Mouse (Mus musculus) G1E (cell line): ENCODE data around the gene Rad54l2. TPM values are rescaled to one million over a fixed set of nuclear protein-coding genes. Genes with fewer than 3 reads are reported as not detected.

Experiments used
- ATAC-seq: 2 replicates; pipeline ENCODE4 v1.8.0; 2016; ENCODE audit warnings: mild to moderate bottlenecking; ENCODE audit not compliant: insufficient number of reproducible peaks, poor library complexity, low FRiP score, severe bottlenecking; ENCODE audit errors: extremely low read depth
- DNase-seq: peaks from one replicate; pipeline ENCODE4 v3.0.0; 2012; ENCODE audit warnings: low spot score
- H3K27me3 ChIP-seq: 2 replicates; pipeline ENCODE4 v1.6.1; 2012; ENCODE audit warnings: mild to moderate bottlenecking, low read length, inconsistent platforms; ENCODE audit not compliant: insufficient read depth
- H3K36me3 ChIP-seq: replicated peaks from 2 replicates; pipeline ENCODE3; 2012; ENCODE audit warnings: mild to moderate bottlenecking, inconsistent platforms
- H3K4me1 ChIP-seq: 2 replicates; pipeline ENCODE4 v1.6.1; 2012; ENCODE audit warnings: low read depth, low read length, inconsistent platforms, mixed read lengths; ENCODE audit not compliant: insufficient read depth
- H3K4me3 ChIP-seq: 2 replicates; pipeline ENCODE4 v1.5.1; 2012; ENCODE audit warnings: low read depth, mild to moderate bottlenecking, inconsistent platforms, low read length, moderate library complexity, mixed read lengths
- H3K9me3 ChIP-seq: replicated peaks from 2 replicates; pipeline ENCODE4 v1.6.1; 2012; ENCODE audit warnings: inconsistent platforms
- CTCF ChIP-seq: IDR thresholded peaks from 2 replicates; pipeline ENCODE4 v1.5.1; 2012; ENCODE audit warnings: low read depth, low read length, inconsistent platforms, mixed read lengths
- GATA1 ChIP-seq: IDR thresholded peaks from 2 replicates; pipeline ENCODE4 v1.6.1; 2012; ENCODE audit warnings: borderline replicate concordance, low read length, inconsistent platforms, mixed read lengths
- GATA2 ChIP-seq: IDR thresholded peaks from 2 replicates; pipeline ENCODE4 v1.6.1; 2012; ENCODE audit warnings: low read depth, low read length, inconsistent platforms, borderline replicate concordance
- POLR2AphosphoS5 ChIP-seq: IDR thresholded peaks from 2 replicates; pipeline ENCODE4 v1.6.1; 2012; ENCODE audit warnings: low read depth, low read length, inconsistent platforms; ENCODE audit not compliant: insufficient replicate concordance
- TAL1 ChIP-seq: conservative IDR thresholded peaks from 2 replicates; pipeline ENCODE4 v1.6.1; 2012; ENCODE audit warnings: low read depth, low read length, inconsistent platforms, mixed read lengths
- polyA plus RNA-seq: library from polyadenylated mRNA; stranded (reverse); fragments of >175 nt; gene quantifications from 2 replicates; pipeline ENCODE4 v1.2.3, GENCODE M21; 2012
- total RNA-seq, 2 experiments: library from RNA; stranded (forward) in 1 of 2; stranded (reverse) in 1 of 2; fragments of 200-1000 nt in 1 of 2; fragments of >200 nt in 1 of 2; fragmentation: Nextera tagmentation in 1 of 2; gene quantifications; 2 replicates each; pipeline ENCODE4 v1.2.3; 2014 to 2017

Gene Rad54l2
- total and polyA plus RNA-seq, 3 experiments, result 8.7 to 28.8 (median 13.8) TPM

DNA sequence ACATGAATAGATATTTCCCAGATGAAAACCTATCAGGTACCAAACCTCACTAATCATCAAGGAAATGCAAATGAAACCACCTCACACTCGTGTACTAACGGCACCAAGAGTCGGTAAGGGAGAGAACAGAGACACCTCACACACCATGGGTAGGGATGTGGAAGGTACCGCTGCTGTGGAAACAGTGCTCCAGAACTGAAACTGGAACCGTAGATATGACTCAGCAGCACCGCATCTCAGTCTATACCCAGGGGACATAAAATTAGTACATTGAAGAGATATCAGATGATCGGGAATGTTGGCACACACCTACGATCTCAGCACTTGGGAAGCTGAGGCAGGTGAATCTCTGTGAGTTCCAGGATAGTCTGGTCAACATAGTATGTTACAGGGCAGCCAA, 150.8 kb downstream of the Rad54l2 start:
- no peak for ATAC-seq
- Histone ChIP-seq H3K36me3 (no peaks in the 10 kb centered on the region), H3K27me3 (peaks cover 3% of the 10 kb centered on the region), H3K4me3 (no peak overlapping the region), H3K9me3 (no peaks in the 10 kb centered on the region), H3K4me1 (no peaks in the 10 kb centered on the region)
- TF ChIP-seq TAL1 (no peak), GATA2 (no peak), GATA1 (no peak), POLR2AphosphoS5 (no peak), CTCF (no peak)
- no peak for DNase-seq

Other genes with a start within 250 kb of the Rad54l2 start
- not detected in 2 replicates for gene Iqcf3, start 227.6 kb downstream of the Rad54l2 start, total RNA-seq (2014; fragmentation: Nextera tagmentation)
- not detected in 2 replicates for gene Iqcf3, start 227.6 kb downstream of the Rad54l2 start, total RNA-seq (2017)
- not detected in 2 replicates for gene Iqcf3, start 227.6 kb downstream of the Rad54l2 start, polyA plus RNA-seq
- not detected in 2 replicates for gene Iqcf4, start 218.2 kb downstream of the Rad54l2 start, total RNA-seq (2014; fragmentation: Nextera tagmentation)
- gene Iqcf4, start 218.2 kb downstream of the Rad54l2 start, total RNA-seq (2017), result not detected in 2 replicates
- not detected in 2 replicates for gene Iqcf4, start 218.2 kb downstream of the Rad54l2 start, polyA plus RNA-seq
- not detected in 2 replicates for gene Iqcf6, start 162.6 kb downstream of the Rad54l2 start, total RNA-seq (2014; fragmentation: Nextera tagmentation)
- gene Iqcf6, start 162.6 kb downstream of the Rad54l2 start, total RNA-seq (2017), result not detected in 2 replicates
- not detected in 2 replicates for gene Iqcf6, start 162.6 kb downstream of the Rad54l2 start, polyA plus RNA-seq
- gene Grm2, start 133.1 kb downstream of the Rad54l2 start, total RNA-seq (2014; fragmentation: Nextera tagmentation), result not detected in 2 replicates
- gene Grm2, start 133.1 kb downstream of the Rad54l2 start, total RNA-seq (2017), result 0.12 and 0.16 TPM in 2 replicates
- not detected in 2 replicates for gene Grm2, start 133.1 kb downstream of the Rad54l2 start, polyA plus RNA-seq
- gene Tex264, start 103.3 kb downstream of the Rad54l2 start, total RNA-seq (2014; fragmentation: Nextera tagmentation), result 39.7 and 54.5 TPM in 2 replicates
- gene Tex264, start 103.3 kb downstream of the Rad54l2 start, total RNA-seq (2017), result 52.3 and 63.6 TPM in 2 replicates
- 39.1 and 40.6 TPM in 2 replicates for gene Tex264, start 103.3 kb downstream of the Rad54l2 start, polyA plus RNA-seq
- 65.0 and 111 TPM in 2 replicates for gene Dcaf1, start 32.7 kb upstream of the Rad54l2 start, total RNA-seq (2014; fragmentation: Nextera tagmentation)
- gene Dcaf1, start 32.7 kb upstream of the Rad54l2 start, total RNA-seq (2017), result 63.4 and 72.4 TPM in 2 replicates
- 5.7 and 9.2 TPM in 2 replicates for gene Dcaf1, start 32.7 kb upstream of the Rad54l2 start, polyA plus RNA-seq
- 20.3 and 21.8 TPM in 2 replicates for gene Rbm15b, start 98.2 kb upstream of the Rad54l2 start, total RNA-seq (2014; fragmentation: Nextera tagmentation)
- gene Rbm15b, start 98.2 kb upstream of the Rad54l2 start, total RNA-seq (2017), result 21.9 and 27.6 TPM in 2 replicates
- gene Rbm15b, start 98.2 kb upstream of the Rad54l2 start, polyA plus RNA-seq, result 23.5 and 30.0 TPM in 2 replicates
- gene Manf, start 102.8 kb upstream of the Rad54l2 start, total RNA-seq (2014; fragmentation: Nextera tagmentation), result 142 and 198 TPM in 2 replicates
- 116 and 146 TPM in 2 replicates for gene Manf, start 102.8 kb upstream of the Rad54l2 start, total RNA-seq (2017)
- 32.8 and 64.7 TPM in 2 replicates for gene Manf, start 102.8 kb upstream of the Rad54l2 start, polyA plus RNA-seq